Mouse (Mus musculus) cerebellum, adult 2 months (tissue): ENCODE measurements around the gene Crybb2.

ENCODE experiments used
- CTCF ChIP-seq: fragments of 200-500 bp; IDR thresholded peaks from 2 replicates; pipeline ENCODE4 v1.5.1; 2011; ENCODE audit warnings: low read depth, mild to moderate bottlenecking, control low read depth, low read length, moderate library complexity, borderline replicate concordance; ENCODE audit not compliant: insufficient read depth
- POLR2A ChIP-seq: fragments of 200-500 bp; IDR thresholded peaks from 2 replicates; pipeline ENCODE4 v1.6.1; 2011; ENCODE audit warnings: low read length, control low read depth, borderline replicate concordance; ENCODE audit not compliant: insufficient read depth

DNA sequence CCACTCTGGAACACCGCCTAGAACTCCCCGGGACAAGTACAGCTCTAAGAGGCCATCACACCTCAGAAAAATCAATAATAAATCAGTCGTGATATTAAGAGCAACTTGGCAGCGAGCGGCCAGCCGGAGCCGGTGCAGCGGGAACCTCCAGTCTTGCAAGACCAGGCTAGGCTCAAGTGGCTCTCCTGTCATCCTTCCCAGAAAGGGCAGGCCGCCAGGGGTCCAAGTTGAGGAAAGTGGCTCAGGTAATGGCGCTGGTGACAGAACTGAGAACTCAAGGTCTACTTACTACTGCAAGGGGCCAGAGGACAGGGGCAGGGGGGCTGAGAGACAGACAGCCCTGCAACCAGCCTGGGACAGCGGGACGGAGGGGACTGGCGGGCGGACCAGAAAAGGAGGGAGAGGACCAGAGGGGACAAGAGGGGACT lies 55.1 kb downstream of the Crybb2 start:
- no peak for TF ChIP-seq CTCF
- TF ChIP-seq POLR2A: no peak
